Mouse (Mus musculus): ENCODE results near the gene Umps.

DNA sequence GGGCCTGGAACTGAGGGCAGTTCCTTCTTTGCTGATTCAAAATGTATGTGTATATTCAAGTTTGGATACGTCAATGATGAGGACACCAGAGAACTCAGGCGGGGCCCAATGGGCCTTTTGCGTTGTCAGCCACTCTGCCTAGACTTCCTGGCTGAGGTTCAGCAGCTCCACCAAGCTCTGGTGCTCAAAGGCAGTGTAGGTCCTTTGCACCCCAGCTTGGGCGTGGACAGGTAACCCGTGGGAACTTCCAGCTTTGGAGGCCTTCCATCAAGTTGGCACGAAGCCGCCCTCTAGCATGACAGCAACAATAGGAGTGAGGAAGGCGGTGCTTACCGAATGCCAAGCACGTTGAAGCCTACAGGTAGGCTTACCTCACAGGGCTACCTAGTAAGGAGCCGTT is 33.4 kb downstream of the Umps start:
- TF ChIP-seq POLR2A (IDR thresholded peaks at IDR 0.05; ENCODE audit: low read depth, low read length) (no peak), CTCF (IDR thresholded peaks at IDR 0.05; ENCODE audit: extremely low read depth, insufficient read length, insufficient replicate concordance, low read depth, low read length) (no peak)

Measured in small intestine, adult 2 months (tissue).